Mouse (Mus musculus) kidney, postnatal 36 days (tissue): ENCODE data around the gene Nap1l1.

Experiments
- DNase-seq, 2 experiments: peaks; one replicate each; pipeline ENCODE4 v3.0.0; 2021 to 2022; ENCODE audit warnings: mixed read lengths in 2 of 2

The Nap1l1 gene

DNA sequence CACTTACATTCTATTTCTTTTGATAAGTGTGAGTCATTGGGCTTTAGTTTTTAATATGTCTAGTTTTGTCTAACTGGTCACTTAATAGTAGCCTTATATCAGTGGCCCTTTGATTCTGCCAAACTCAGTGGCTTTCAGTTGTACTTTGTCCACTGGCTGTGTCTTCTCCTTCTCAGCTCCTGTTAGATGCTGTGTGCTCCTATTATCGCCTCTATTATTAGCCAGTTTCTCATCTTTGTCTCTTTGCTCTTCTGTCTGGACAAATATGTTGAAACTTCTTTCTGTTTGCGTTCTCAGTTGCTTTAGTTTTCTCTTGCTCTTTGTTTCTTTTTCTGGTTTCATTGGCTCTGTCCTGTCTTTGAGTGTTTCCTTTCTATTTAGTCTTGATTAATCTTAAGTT is 9.6 kb downstream of the Nap1l1 start:
- DNase-seq = peak in 1 of 2 experiments; percentile 12

GRCm38 (mm10) chr10:111484079-111484478 is 11.1 kb downstream of the Nap1l1 start:
- peak; percentile 34 to 43 for DNase-seq

- no peak for DNase-seq
Measured at GRCm38 (mm10) chr10:111488793-111489192, 15.8 kb downstream of the Nap1l1 start.

DNA sequence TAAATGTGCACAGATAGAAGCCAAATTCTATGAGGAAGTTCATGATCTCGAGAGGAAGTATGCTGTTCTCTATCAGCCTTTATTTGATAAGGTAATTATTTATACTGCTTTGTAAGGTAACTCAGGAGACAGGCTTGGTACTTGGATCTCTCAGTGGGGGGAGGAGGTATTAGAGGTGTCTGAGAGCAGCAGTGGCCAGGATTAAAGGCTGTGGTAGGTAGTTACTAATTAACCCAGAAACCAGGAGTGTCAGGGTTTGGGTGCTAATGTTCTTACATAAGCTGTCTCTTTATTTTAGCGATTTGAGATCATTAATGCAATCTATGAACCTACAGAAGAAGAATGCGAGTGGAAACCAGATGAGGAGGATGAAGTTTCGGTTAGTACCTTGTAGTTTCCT is 17.1 kb downstream of the Nap1l1 start:
- DNase-seq = peak; percentile 43 to 84

DNA sequence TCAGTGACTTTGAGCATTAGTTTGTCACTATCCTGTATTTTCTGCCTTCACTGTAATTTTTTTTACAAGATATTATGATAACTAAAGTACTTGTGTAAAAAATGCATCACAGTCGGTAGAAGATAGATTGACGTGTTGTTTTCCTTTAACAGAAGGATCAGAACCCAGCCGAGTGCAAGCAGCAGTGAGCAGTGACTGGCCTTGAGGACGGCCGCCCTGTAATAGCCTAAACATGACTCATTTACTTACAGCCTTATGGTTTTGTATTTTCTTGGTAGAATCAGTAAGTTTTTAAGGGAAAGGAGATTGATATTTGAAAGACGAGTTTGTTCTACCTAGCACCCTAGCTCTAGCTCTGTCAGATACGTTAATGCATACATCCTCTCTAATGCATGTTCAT is 22.9 kb downstream of the Nap1l1 start:
- no peak for DNase-seq

GRCm38 (mm10) chr10:111499892-111500291 is 26.9 kb downstream of the Nap1l1 start:
- no peak for DNase-seq

DNA sequence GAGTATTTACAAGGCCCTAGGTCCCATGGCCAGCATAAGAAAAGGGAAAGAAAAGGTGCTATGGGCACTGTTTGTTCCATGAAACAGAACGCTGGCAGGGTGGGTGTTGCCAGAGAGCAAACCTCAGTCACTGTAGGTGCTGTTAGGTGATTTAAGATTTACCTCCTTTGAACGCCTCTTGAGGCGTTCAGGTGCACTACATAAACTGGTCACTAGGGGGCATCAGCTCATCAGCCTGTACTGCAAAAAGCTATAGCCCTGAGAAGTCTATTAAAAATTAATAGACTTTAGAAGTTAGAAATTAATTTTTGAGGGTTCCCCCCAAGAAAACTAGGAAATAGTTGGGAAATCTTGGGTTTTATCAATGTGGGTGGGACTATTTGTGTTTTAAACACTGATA is 30.0 kb downstream of the Nap1l1 start:
- DNase-seq = peak; percentile 77 to 90

- no peak for DNase-seq
Measured at GRCm38 (mm10) chr10:111503716-111504115, 30.7 kb downstream of the Nap1l1 start.

DNA sequence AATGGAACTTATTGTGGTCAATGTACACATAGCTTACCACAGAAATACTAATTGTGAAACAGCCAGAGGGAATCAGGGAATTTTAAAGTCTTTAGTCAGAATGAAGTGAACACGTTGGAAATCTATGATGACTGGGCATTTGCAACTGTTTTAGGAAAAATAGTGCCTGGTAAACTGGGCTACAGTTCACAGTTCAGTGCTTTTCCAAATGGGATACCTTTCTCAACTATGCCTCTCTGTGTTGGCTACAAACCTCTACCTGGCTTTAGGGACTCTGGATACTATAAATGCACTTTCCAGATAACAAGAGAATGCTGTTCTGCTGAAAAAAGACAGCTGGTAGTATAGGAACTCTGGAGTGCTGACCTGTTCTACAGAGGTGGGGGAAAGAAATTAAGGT is 31.6 kb downstream of the Nap1l1 start:
- no peak for DNase-seq

DNA sequence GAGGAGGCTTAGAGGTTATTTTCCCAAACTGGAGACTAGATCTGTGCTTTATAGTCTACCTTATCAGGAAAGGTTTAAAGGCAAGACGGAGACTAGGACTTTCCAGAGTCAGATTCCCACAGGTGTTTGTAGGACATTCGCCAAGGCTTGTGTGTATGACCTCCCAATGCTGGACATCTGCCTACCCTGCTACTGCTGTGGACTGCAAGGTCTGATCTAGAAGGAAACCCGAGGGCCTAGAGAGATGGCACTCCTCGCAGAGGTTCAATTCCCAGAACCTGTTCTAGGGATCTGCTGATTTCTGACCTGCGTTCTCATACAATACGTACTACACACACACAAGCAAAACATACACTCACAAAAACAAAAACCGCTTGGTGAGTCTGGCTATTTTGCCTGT is 32.4 kb downstream of the Nap1l1 start:
- no peak for DNase-seq

DNA sequence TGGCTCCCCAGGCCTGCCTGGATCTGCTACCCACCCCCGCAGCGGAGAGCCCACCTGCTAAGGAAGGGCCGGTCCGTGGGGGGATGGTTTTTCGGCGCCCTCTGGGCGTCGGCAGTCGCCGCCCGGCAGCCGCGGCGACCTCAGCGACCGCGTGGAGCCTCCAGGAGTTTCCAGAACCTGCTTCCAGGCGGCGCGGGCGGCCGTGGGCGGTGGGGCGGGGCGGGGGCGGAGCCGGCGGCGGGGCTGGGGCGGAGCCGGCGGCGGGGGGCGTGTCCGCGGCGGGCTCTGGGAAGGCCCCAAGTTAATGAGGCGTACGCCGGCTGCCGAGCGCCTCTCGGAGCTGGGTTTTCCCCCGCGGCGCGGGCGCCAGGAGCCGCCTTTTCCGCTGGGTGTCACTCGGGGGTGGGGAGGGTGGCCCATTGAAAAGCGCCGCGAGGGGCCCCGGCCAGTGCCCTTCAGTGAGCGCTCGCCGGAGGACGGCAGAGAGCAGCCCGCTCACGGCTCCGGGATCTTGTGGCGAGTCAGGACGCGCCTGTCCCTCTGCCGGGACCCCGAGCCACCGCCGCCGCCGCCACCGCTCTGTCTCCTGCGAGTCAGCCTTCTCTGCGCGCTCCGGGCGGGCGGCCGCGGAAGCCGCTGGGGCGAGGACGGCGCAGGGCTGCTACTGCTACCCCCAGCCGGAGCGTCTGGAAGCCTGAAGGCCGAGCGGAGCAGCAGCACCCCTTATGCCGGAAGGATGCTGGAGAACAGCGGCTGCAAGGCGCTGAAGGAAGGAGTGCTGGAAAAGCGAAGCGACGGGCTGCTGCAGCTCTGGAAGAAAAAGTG is 33.3 kb downstream of the Nap1l1 start, which contains the start of gene Phlda1:
Phlda1 (plus strand) TSS at position 186 of the 825 bp plus-strand sequence.
- peak; percentile 95 to 96 for DNase-seq

- DNase-seq = peak in 1 of 2 experiments; percentile 58
Measured at GRCm38 (mm10) chr10:111506926-111507459, 34.0 kb downstream of the Nap1l1 start.

GRCm38 (mm10) chr10:111507460-111508211 is 34.6 kb downstream of the Nap1l1 start:
- DNase-seq = peak; percentile 76 to 86

DNA sequence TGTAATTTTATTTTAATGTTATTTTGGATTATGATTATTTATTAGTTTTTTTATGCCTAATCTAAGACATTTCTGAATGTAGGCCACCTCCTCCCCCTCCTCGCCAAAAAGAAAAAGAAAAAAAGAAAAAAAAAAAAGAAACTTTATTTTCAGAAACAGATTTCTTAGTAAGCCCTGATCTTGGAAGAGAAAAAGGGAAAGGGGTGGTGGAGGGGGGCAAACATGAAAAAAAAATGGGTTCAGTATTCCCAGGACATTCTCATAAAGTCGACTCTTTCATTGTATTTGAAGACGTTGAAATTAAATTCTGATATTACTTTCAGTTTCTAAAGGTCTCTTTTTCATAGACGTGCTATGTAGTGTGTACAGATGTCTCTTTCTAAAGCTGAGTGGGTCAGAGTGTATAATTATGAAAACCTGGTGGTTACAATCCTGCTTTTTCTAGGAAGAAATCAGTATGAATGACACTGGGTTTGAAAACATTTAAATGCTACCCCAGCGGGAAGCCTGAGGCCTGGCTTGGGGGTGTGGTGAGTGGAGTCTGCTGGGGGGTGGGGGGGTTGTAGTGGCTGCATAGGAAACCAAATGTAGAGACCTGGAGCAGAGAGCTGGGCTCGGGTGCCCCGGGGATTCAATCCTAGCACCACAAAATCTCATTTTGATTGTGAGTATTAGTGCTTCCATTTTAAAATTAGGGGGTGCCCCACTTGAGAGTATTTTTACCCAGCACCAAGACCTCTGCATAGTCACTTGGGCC is 35.5 kb downstream of the Nap1l1 start:
- no peak for DNase-seq

- DNase-seq = no peak
Measured at GRCm38 (mm10) chr10:111509103-111509784, 36.2 kb downstream of the Nap1l1 start.

- no peak for DNase-seq
Measured at GRCm38 (mm10) chr10:111509981-111510380, 37.0 kb downstream of the Nap1l1 start.

DNA sequence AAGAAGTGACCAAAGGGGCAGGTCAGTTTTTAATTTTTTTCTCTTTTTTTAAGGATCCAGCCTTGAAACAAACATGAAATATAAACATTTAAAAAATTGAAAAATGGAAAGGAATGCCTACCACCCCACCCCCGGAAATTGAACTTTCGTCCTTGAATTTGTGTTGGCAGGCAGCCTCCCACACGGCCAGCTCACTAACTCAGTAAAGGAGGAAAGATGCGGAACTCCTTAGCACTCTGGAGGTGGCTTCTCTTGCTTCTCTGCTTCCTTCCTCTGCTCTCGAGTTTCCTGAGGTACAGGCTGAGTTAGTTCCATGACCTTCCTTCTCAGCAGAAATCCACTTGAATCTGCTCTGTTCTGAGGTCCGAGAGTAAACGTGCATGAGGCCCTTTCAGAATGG is 37.8 kb downstream of the Nap1l1 start:
- DNase-seq = peak; percentile 15 to 30

- peak; percentile 44 to 65 for DNase-seq
Measured at GRCm38 (mm10) chr10:111512036-111512568, 39.1 kb downstream of the Nap1l1 start.

DNA sequence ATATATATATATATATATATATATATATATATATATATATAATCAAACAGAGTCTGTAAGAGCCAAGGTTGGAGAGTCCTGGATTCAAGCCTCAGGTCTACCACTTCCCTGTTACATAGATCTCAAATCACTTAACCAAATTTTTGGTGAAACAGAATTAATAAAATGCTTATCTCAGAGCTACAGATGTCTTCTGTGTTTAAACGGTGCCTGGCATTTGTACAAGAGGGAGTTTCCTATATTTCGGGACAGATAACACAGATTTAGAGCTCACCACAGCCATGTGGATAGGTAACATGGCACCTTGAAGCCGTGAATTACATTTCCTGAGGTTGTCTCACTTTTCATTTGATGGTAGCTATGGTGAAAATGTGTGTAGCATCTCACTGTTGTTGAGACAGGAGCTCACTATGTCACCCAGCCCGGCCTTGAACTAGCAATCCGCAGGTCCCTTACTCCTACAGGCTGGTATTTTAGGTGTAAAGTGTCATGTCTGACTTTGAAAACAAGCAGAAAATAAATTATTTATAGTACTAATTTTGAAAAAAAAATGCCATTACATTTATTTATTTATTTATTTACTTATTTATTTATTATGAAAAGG is 41.4 kb downstream of the Nap1l1 start:
- no peak for DNase-seq

DNA sequence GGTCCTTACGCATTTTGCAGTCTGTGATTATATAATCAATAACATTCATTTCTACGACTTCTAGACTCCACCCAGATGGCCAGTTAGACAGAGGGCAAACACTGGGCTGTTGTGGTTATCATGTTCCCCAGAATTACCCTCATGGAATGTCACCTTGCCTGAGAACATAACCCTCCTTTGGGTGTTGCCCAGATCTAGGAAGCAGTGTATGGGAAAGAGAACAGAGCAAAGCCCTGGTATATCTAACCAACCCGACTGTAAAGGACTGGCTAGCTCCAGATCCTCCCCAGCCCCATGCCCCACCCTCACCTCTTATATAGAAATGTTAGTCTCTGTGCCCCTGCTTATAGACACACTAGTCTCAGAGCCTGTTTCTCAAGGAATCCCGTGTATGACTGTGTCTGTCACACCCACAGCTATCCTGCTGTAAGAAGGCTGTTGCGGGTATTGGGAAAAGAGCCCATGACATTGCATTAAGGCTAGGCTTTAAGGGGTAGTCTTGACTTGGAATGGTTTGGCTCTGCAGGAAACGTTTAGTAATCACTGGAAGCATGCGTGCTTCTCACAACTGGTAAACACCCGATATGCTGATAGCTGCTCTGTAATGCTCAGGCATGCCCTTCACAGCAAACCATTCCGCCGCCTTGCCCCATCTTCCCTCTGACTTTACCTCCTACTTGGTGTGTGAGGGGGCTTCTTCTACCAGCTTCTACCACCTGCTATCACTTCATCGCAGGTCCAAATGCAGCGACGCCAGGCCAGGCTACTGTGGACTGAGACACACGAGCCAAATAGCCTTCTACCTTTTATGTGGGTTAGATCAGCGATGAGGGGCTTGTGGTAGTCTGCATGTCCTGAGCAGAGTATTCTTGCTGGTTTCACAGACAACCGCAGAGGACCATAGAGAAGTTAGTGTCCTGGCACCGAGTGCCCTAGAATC is 42.3 kb downstream of the Nap1l1 start:
- DNase-seq = no peak
